Mouse (Mus musculus) brain, embryonic 14.5 days (tissue): Measurements from ENCODE around the gene Far1.

Experiments
- CTCF ChIP-seq: fragments of 200-500 bp; IDR thresholded peaks from 2 replicates; pipeline ENCODE4 v1.5.1; 2012; ENCODE audit warnings: inconsistent platforms, mild to moderate bottlenecking, moderate library complexity, borderline replicate concordance; ENCODE audit not compliant: insufficient read depth, insufficient read length; ENCODE audit errors: extremely low read depth
- POLR2A ChIP-seq: fragments of 200-500 bp; IDR thresholded peaks from 2 replicates; pipeline ENCODE4 v1.6.1; 2012; ENCODE audit warnings: mild to moderate bottlenecking, inconsistent platforms, borderline replicate concordance; ENCODE audit not compliant: poor library complexity, insufficient read depth, insufficient read length, severe bottlenecking; ENCODE audit errors: extremely low read depth

DNA sequence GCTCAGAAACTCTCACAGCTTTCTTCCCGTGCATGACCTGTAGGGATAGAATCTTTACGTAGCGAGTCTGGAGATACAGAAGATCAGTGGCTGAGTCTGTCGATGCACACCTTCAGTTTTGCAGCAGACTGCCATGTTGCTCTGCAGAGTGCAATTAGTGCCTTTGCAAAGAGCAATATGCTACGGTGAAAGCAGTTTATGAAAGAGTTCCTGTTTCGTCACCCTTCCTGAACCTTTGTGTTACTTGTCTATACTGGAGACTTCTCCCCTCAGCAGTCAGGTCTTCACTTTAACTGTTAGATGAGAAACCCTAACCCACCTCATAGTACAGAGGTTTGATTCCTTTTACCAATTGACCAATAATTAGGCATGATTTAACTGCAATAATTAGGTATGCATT lies 13.8 kb upstream of the Far1 start:
- TF ChIP-seq POLR2A (no peak), CTCF (no peak)
